Mouse (Mus musculus): Measurements from ENCODE around the gene Fam228a.

DNA sequence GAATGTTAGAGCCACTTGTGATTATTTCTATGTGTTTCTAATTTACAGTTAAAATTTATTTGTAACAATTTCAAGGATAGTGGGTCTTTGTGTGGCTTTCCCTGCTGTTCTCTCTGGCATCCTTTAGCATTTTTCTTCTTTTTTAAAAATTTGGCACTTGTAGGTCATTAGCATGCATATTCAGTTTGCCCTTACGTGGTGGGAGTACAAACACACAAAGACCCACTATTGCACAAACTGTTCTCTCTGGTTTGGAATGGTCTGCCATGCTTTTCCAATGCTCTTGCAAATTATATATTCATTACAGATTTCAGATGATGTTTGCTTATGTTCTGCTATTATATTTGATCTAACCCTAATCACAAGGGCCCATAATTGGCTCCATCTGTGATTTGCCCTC lies 61.9 kb downstream of the Fam228a start:
- TF ChIP-seq CTCF (IDR thresholded peaks at IDR 0.05; ENCODE audit: insufficient read depth, low read depth, low read length) (no peak), POLR2A (IDR thresholded peaks at IDR 0.05; ENCODE audit: insufficient read depth, low read depth, low read length) (no peak)

Measured in olfactory bulb, adult 2 months (tissue).